Mouse (Mus musculus): Measurements from ENCODE around the gene Hipk2. TPM values are rescaled to one million over a fixed set of nuclear protein-coding genes. Genes with fewer than 3 reads are reported as not detected.
A peak's percentile ranks its signal among the peaks of the same experiment; 100 is the strongest.

The Hipk2 gene
- total RNA-seq, 2 experiments from 2014 or later, result 60.4 to 62.3 TPM

GRCm38 (mm10) chr6:38756968-38757367 lies 119.0 kb downstream of the Hipk2 start:
- no peak for DNase-seq (ENCODE audit: low spot score in 2 of 2)

- no peak for DNase-seq (ENCODE audit: low spot score in 2 of 2)
Observed at GRCm38 (mm10) chr6:38755961-38756360, 120.0 kb downstream of the Hipk2 start.

GRCm38 (mm10) chr6:38755188-38755587 lies 120.8 kb downstream of the Hipk2 start:
- no peak for DNase-seq (ENCODE audit: low spot score in 2 of 2)

GRCm38 (mm10) chr6:38753729-38754128 lies 122.2 kb downstream of the Hipk2 start:
- no peak for DNase-seq (ENCODE audit: low spot score in 2 of 2)

- DNase-seq (ENCODE audit: low spot score in 2 of 2), result no peak
Observed at GRCm38 (mm10) chr6:38753025-38753424, 122.9 kb downstream of the Hipk2 start.

GRCm38 (mm10) chr6:38752495-38752894 lies 123.5 kb downstream of the Hipk2 start:
- no peak for DNase-seq (ENCODE audit: low spot score in 2 of 2)

GRCm38 (mm10) chr6:38748037-38748436 lies 127.9 kb downstream of the Hipk2 start:
- no peak for DNase-seq (ENCODE audit: low spot score in 2 of 2)

- DNase-seq (ENCODE audit: low spot score in 2 of 2), result no peak
Observed at GRCm38 (mm10) chr6:38743351-38743750, 132.6 kb downstream of the Hipk2 start.

GRCm38 (mm10) chr6:38742441-38742840 lies 133.5 kb downstream of the Hipk2 start:
- no peak for DNase-seq (ENCODE audit: low spot score in 2 of 2)

GRCm38 (mm10) chr6:38741024-38741423 lies 134.9 kb downstream of the Hipk2 start:
- DNase-seq (ENCODE audit: low spot score in 2 of 2), result no peak

GRCm38 (mm10) chr6:38739266-38739665 lies 136.7 kb downstream of the Hipk2 start:
- no peak for DNase-seq (ENCODE audit: low spot score in 2 of 2)

GRCm38 (mm10) chr6:38737763-38738162 lies 138.2 kb downstream of the Hipk2 start:
- DNase-seq (ENCODE audit: low spot score in 2 of 2), result no peak

- DNase-seq (ENCODE audit: low spot score in 2 of 2), result peak; percentile 77 to 85
Observed at GRCm38 (mm10) chr6:38736240-38736639, 139.7 kb downstream of the Hipk2 start.

- no peak for DNase-seq (ENCODE audit: low spot score in 2 of 2)
Observed at GRCm38 (mm10) chr6:38732681-38733080, 143.3 kb downstream of the Hipk2 start.

GRCm38 (mm10) chr6:38730169-38731146 lies 145.5 kb downstream of the Hipk2 start:
- DNase-seq (ENCODE audit: low spot score in 2 of 2), result peak; percentile 24 to 34

GRCm38 (mm10) chr6:38725515-38725914 lies 150.4 kb downstream of the Hipk2 start:
- DNase-seq (ENCODE audit: low spot score in 2 of 2), result no peak

GRCm38 (mm10) chr6:38721361-38721760 lies 154.6 kb downstream of the Hipk2 start:
- no peak for DNase-seq (ENCODE audit: low spot score in 2 of 2)

- DNase-seq (ENCODE audit: low spot score in 2 of 2), result no peak
Observed at GRCm38 (mm10) chr6:38719229-38719628, 156.7 kb downstream of the Hipk2 start.

GRCm38 (mm10) chr6:38718625-38719024 lies 157.3 kb downstream of the Hipk2 start:
- DNase-seq (ENCODE audit: low spot score in 2 of 2), result no peak

- no peak for DNase-seq (ENCODE audit: low spot score in 2 of 2)
Observed at GRCm38 (mm10) chr6:38715881-38716280, 160.1 kb downstream of the Hipk2 start.

- no peak for DNase-seq (ENCODE audit: low spot score in 2 of 2)
Observed at GRCm38 (mm10) chr6:38713957-38714898, 161.7 kb downstream of the Hipk2 start.

GRCm38 (mm10) chr6:38710449-38710848 lies 165.5 kb downstream of the Hipk2 start:
- no peak for DNase-seq (ENCODE audit: low spot score in 2 of 2)

All from layer of hippocampus, postnatal 14 days (tissue).